Comparison of ENCODE assay signal across 17 mouse cellular contexts in genomic region chr6:48815013-48815412, GRCm38 (mm10). TPM values are rescaled to one million over a fixed set of nuclear protein-coding genes. Genes with fewer than 3 reads are reported as not detected.
DNase-seq lines count a peak whose midpoint lies in the region; ATAC-seq and TF ChIP-seq lines count a peak whose summit lies in the region.
"Had no signal": no experiment of that assay in that cellular context is flagged by ENCODE, and none has a peak within 500 bp of the region (broad histone marks: within the 10 kb centered on the region; RNA-seq: fewer than 3 reads in every experiment).

No protein-coding gene starts in this region.

- no peak for DNase-seq in gastrocnemius, adult 2 months
- DNase-seq in gastrocnemius, postnatal 25 days = no peak
- DNase-seq in liver, postnatal 0 days = no peak
- DNase-seq in liver = no peak
- peak; percentile 20 to 32 for DNase-seq in B cell, adult 2 months
- DNase-seq in naive thymus-derived CD4-positive, alpha-beta T cell, adult 2 months (ENCODE audit: low read depth) = peak; percentile 28
- DNase-seq: adrenal gland, postnatal 10 days; cerebellum, adult 18-20 months; kidney, adult 8-10 months; spleen, adult 18-20 months; thymus, postnatal 25 days had no signal

- no peak overlapping the region for H3K9ac ChIP-seq in liver, postnatal 0 days (replicated peaks)
- H3K9ac ChIP-seq: embryonic facial prominence, embryonic 12.5 days; hindbrain, embryonic 12.5 days; lung, embryonic 15.5 days had no signal

- H3K36me3 ChIP-seq in liver, postnatal 0 days (replicated peaks; ENCODE audit: insufficient read depth, low read length) = no peaks in the 10 kb centered on the region
- H3K36me3 ChIP-seq: embryonic facial prominence, embryonic 12.5 days; hindbrain, embryonic 12.5 days; lung, embryonic 15.5 days had no signal

- no peaks in the 10 kb centered on the region for H3K4me1 ChIP-seq in liver, postnatal 0 days (ENCODE audit: insufficient read depth)
- H3K4me1 ChIP-seq: embryonic facial prominence, embryonic 12.5 days; hindbrain, embryonic 12.5 days had no signal

- no peaks in the 10 kb centered on the region for H3K27me3 ChIP-seq in liver, postnatal 0 days (ENCODE audit: insufficient read depth, low read length)
- H3K27me3 ChIP-seq: embryonic facial prominence, embryonic 12.5 days; hindbrain, embryonic 12.5 days; lung, embryonic 15.5 days had no signal

- H3K9me3 ChIP-seq in liver, postnatal 0 days (ENCODE audit: low read length) = no peaks in the 10 kb centered on the region
- H3K9me3 ChIP-seq: embryonic facial prominence, embryonic 12.5 days; hindbrain, embryonic 12.5 days; lung, embryonic 15.5 days had no signal

- intact Hi-C loops in gastrocnemius, adult 2 months (cut with DNase I) = loop anchor here (5.0 kb wide), 2 partner anchors 97 to 142 kb away; no protein-coding TSS in a partner anchor

- peak; percentile 26; the same call in 1 of the 2 replicates for TF ChIP-seq CTCF in gastrocnemius, adult 2 months (IDR thresholded peaks at IDR 0.05)
- peak; percentile 39 for TF ChIP-seq CTCF in liver, postnatal 0 days (IDR thresholded peaks at IDR 0.05; ENCODE audit: low read depth)

- no peak for TF ChIP-seq EP300 in liver, postnatal 0 days (IDR thresholded peaks at IDR 0.05; ENCODE audit: low read depth)

- H3K4me3 ChIP-seq in gastrocnemius, adult 2 months = no peak overlapping the region
- H3K4me3 ChIP-seq in liver, postnatal 0 days (ENCODE audit: low read depth, low read length) = no peak overlapping the region
- H3K4me3 ChIP-seq: embryonic facial prominence, embryonic 12.5 days; hindbrain, embryonic 12.5 days; lung, embryonic 15.5 days had no signal

- no peak for ATAC-seq in liver, postnatal 0 days
- ATAC-seq in inflammation-experienced regulatory T-cells, adult 6 months = no peak

- H3K4me2 ChIP-seq in liver, postnatal 0 days (ENCODE audit: low read depth, low read length) = no peak overlapping the region
- H3K4me2 ChIP-seq: embryonic facial prominence, embryonic 12.5 days; hindbrain, embryonic 12.5 days; lung, embryonic 15.5 days had no signal

- no peak overlapping the region for H3K27ac ChIP-seq in gastrocnemius, adult 2 months
- no peak overlapping the region for H3K27ac ChIP-seq in liver, postnatal 0 days (ENCODE audit: low read depth)
- H3K27ac ChIP-seq: embryonic facial prominence, embryonic 12.5 days; hindbrain, embryonic 12.5 days; lung, embryonic 15.5 days had no signal

RNA-seq across cellular contexts. Expression of gene Tmem176a, which starts 25.7 kb away (rescaled TPM):
- total RNA-seq in gastrocnemius, adult 2 months (2021) = 1 to 10 TPM; 3.4 to 5.3 TPM
- 1 to 10 TPM; 4.3 to 4.9 TPM for total RNA-seq in gastrocnemius, postnatal 25 days (2021)
- 174 and 198 TPM in 2 replicates for polyA plus RNA-seq in liver, postnatal 0 days (2015; fragmentation: Nextera tagmentation; extraction: Ambion mirVana)
- 10 to 100 TPM; 13.3 to 32.6 (median 28.4) TPM for polyA plus RNA-seq in inflammation-experienced regulatory T-cells, adult 6 months (2017; shearing (Covaris generic))

RNA-seq across cellular contexts. Expression of gene Tmem176b, which starts 26.3 kb away (rescaled TPM):
- total RNA-seq in gastrocnemius, adult 2 months (2021) = 10 to 100 TPM; 11.4 to 12.9 TPM
- 10 to 100 TPM; 11.4 to 15.2 TPM for total RNA-seq in gastrocnemius, postnatal 25 days (2021)
- 255 and 270 TPM in 2 replicates for polyA plus RNA-seq in liver, postnatal 0 days (2015; fragmentation: Nextera tagmentation; extraction: Ambion mirVana)
- 10 to 100 TPM; 28.1 to 42.7 (median 29.5) TPM for polyA plus RNA-seq in inflammation-experienced regulatory T-cells, adult 6 months (2017; shearing (Covaris generic))

RNA-seq across cellular contexts. Expression of gene Gimap3, which starts 44.4 kb away (rescaled TPM):
- not detected for total RNA-seq in gastrocnemius, adult 2 months (2021)
- under 1 TPM in 1 of 2 experiments, not detected in 1; 0.32 TPM for total RNA-seq in gastrocnemius, postnatal 25 days (2021)
- 0.75 and 0.82 TPM in 2 replicates for polyA plus RNA-seq in liver, postnatal 0 days (2015; fragmentation: Nextera tagmentation; extraction: Ambion mirVana)
- polyA plus RNA-seq in inflammation-experienced regulatory T-cells, adult 6 months (2017; shearing (Covaris generic)) = 1,000 to 10,000 TPM; 1,096 to 1,768 (median 1,751) TPM
- total RNA-seq: left cerebral cortex, adult 18-20 months had no signal
- polyA plus RNA-seq: embryonic facial prominence, embryonic 12.5 days; hindbrain, embryonic 12.5 days; limb, embryonic 14.5 days had no signal

RNA-seq across cellular contexts. Expression of gene Aoc1, which starts 57.7 kb away (rescaled TPM):
- not detected for total RNA-seq in gastrocnemius, adult 2 months (2021)
- not detected for total RNA-seq in gastrocnemius, postnatal 25 days (2021)
- polyA plus RNA-seq in liver, postnatal 0 days (2015; fragmentation: Nextera tagmentation; extraction: Ambion mirVana) = 0.11 TPM in 2 replicates
- polyA plus RNA-seq in inflammation-experienced regulatory T-cells, adult 6 months (2017; shearing (Covaris generic)) = not detected
- total RNA-seq: adrenal gland, postnatal 10 days; left cerebral cortex, adult 18-20 months had no signal
- polyA plus RNA-seq: embryonic facial prominence, embryonic 12.5 days; hindbrain, embryonic 12.5 days had no signal

Comparison
In these comparisons a context has a peak if more than half of its experiments do, and no peak if none do; other contexts are left out.
1. DNase-seq: peak in B cell, adult 2 months (2 of 2) and naive thymus-derived CD4-positive, alpha-beta T cell, adult 2 months (single experiment); none in gastrocnemius, adult 2 months (single experiment), gastrocnemius, postnatal 25 days (single experiment), liver, postnatal 0 days (single experiment) and liver (single experiment).